Mouse (Mus musculus) cerebellum, postnatal 10 days (tissue): Measurements from ENCODE around the gene Rundc1.
A peak's percentile ranks its signal among the peaks of the same experiment; 100 is the strongest.
"Not testable (repeated sequence)": the region's sequence is repeated elsewhere in the genome, so short reads cannot be mapped to it uniquely, and the experiment has no call there.

Source experiments
- DNase-seq, 2 experiments: peaks; one replicate each; pipeline ENCODE4 v3.0.0; 2021; ENCODE audit warnings: mixed read lengths in 2 of 2

Rundc1 gene

GRCm38 (mm10) chr11:101424925-101425813 is at the start of gene Rundc1, which contains the start of gene Ptges3l:
TSS of gene Rundc1 (plus strand) at chr11:101425085.
TSS of gene Ptges3l (minus strand) at chr11:101425333.
- DNase-seq: peak; percentile 100

GRCm38 (mm10) chr11:101378196-101378595 is 46.7 kb upstream of the Rundc1 start:
- not testable (repeated sequence) for DNase-seq

- DNase-seq: no peak
Observed at GRCm38 (mm10) chr11:101378926-101379325, 46.0 kb upstream of the Rundc1 start.

- no peak for DNase-seq
Observed at GRCm38 (mm10) chr11:101381817-101382216, 43.1 kb upstream of the Rundc1 start.

- peak; percentile 90 to 91 for DNase-seq
Observed at GRCm38 (mm10) chr11:101395110-101395509, 29.8 kb upstream of the Rundc1 start.

- no peak for DNase-seq
Observed at GRCm38 (mm10) chr11:101415306-101415705, 9.6 kb upstream of the Rundc1 start.

- no peak for DNase-seq
Observed at GRCm38 (mm10) chr11:101416433-101417100, 8.3 kb upstream of the Rundc1 start.

- DNase-seq: peak; percentile 95 to 97
Observed at GRCm38 (mm10) chr11:101417101-101417855, 7.6 kb upstream of the Rundc1 start, which contains the start of gene Aarsd1. TSS of gene Aarsd1 (minus strand) at chr11:101417615.

GRCm38 (mm10) chr11:101418991-101419390 is 5.9 kb upstream of the Rundc1 start:
- no peak for DNase-seq

GRCm38 (mm10) chr11:101419610-101420009 is 5.3 kb upstream of the Rundc1 start:
- DNase-seq: peak in 1 of 2 experiments; percentile 36

GRCm38 (mm10) chr11:101420148-101420547 is 4.7 kb upstream of the Rundc1 start:
- no peak for DNase-seq

GRCm38 (mm10) chr11:101424105-101424851 is 607 bp upstream of the Rundc1 start, which contains the start of gene Gm27029:
TSS of gene Gm27029 (minus strand) at chr11:101424796.
- peak; percentile 59 to 66 for DNase-seq

- no peak for DNase-seq
Observed at GRCm38 (mm10) chr11:101426165-101426564, 1.3 kb downstream of the Rundc1 start.

- DNase-seq: no peak
Observed at GRCm38 (mm10) chr11:101431327-101431726, 6.4 kb downstream of the Rundc1 start.

GRCm38 (mm10) chr11:101433396-101433795 is 8.5 kb downstream of the Rundc1 start:
- DNase-seq: peak; percentile 81 to 84

GRCm38 (mm10) chr11:101435831-101436230 is 10.9 kb downstream of the Rundc1 start:
- no peak for DNase-seq

- no peak for DNase-seq
Observed at GRCm38 (mm10) chr11:101436916-101437315, 12.0 kb downstream of the Rundc1 start.

GRCm38 (mm10) chr11:101438006-101438405 is 13.1 kb downstream of the Rundc1 start:
- not testable (repeated sequence) for DNase-seq

GRCm38 (mm10) chr11:101441450-101442126 is 16.7 kb downstream of the Rundc1 start:
- DNase-seq: not testable (repeated sequence)

- DNase-seq: peak; percentile 98 to 99
Observed at GRCm38 (mm10) chr11:101442127-101442693, 17.3 kb downstream of the Rundc1 start, which contains the start of gene Rpl27. TSS of gene Rpl27 (plus strand) at chr11:101442298.

GRCm38 (mm10) chr11:101442760-101443159 is 17.9 kb downstream of the Rundc1 start:
- no peak for DNase-seq
